Mouse (Mus musculus) CH12.LX (cell line): ENCODE results near the gene Zfp61. TPM values are rescaled to one million over a fixed set of nuclear protein-coding genes. Genes with fewer than 3 reads are reported as not detected.

Experiments used
- DNase-seq: peaks from one replicate; pipeline ENCODE4 v3.0.0-alpha.2; 2013; ENCODE audit errors: extremely low read depth
- H3K27ac ChIP-seq: 2 replicates; pipeline ENCODE4 v1.5.1; 2012; ENCODE audit warnings: low read depth, mild to moderate bottlenecking, control low read depth, moderate library complexity; ENCODE audit not compliant: insufficient read depth
- H3K27me3 ChIP-seq: replicated peaks from 2 replicates; pipeline ENCODE3; 2012; ENCODE audit warnings: inconsistent platforms
- H3K36me3 ChIP-seq, 2 experiments: replicated peaks in 1 of 2; 2 replicates each; pipeline versions ENCODE3 to v1.6.1; 2012; ENCODE audit warnings: inconsistent platforms in 1 of 2, low read length in 1 of 2, mild to moderate bottlenecking in 1 of 2, mixed read lengths in 1 of 2, moderate library complexity in 1 of 2; ENCODE audit not compliant: control insufficient read depth in 1 of 2, insufficient read depth in 1 of 2
- H3K4me1 ChIP-seq, 2 experiments: 2 replicates each; pipeline ENCODE4 v1.6.1; 2012; ENCODE audit warnings: inconsistent platforms in 1 of 2, moderate library complexity in 1 of 2; ENCODE audit not compliant: insufficient read depth in 2 of 2, control insufficient read depth in 1 of 2
- H3K4me2 ChIP-seq: 2 replicates; pipeline ENCODE4 v1.6.1; 2012; ENCODE audit warnings: low read depth, mild to moderate bottlenecking, control low read depth; ENCODE audit not compliant: poor library complexity, insufficient read depth, severe bottlenecking
- H3K4me3 ChIP-seq, 3 experiments: fragments of 150-350 bp in 1 of 3; sonication (generic) in 1 of 3; replicated peaks in 1 of 3; 2 replicates each; pipeline versions ENCODE3 to v1.5.1; 2011 to 2012; ENCODE audit warnings: low read depth in 2 of 3, low read length in 2 of 3, mild to moderate bottlenecking in 2 of 3, moderate library complexity in 2 of 3, control low read depth in 1 of 3, improper control_type of control experiment in 1 of 3, inconsistent platforms in 1 of 3, mixed read lengths in 1 of 3; ENCODE audit not compliant: poor library complexity in 1 of 3
- H3K79me2 ChIP-seq: replicated peaks from 2 replicates; pipeline ENCODE4 v1.6.1; 2012; ENCODE audit warnings: mild to moderate bottlenecking, moderate library complexity; ENCODE audit not compliant: control insufficient read depth, poor library complexity, insufficient read depth, severe bottlenecking; ENCODE audit errors: extremely low read depth
- H3K9ac ChIP-seq: 2 replicates; pipeline ENCODE4 v1.6.1; 2012; ENCODE audit warnings: low read depth, mild to moderate bottlenecking, control low read depth, moderate library complexity; ENCODE audit not compliant: insufficient read depth
- H3K9me3 ChIP-seq: replicated peaks from 2 replicates; pipeline ENCODE3; 2012; ENCODE audit warnings: low read length, inconsistent platforms, mixed read lengths
- CHD2 ChIP-seq: IDR thresholded peaks from 2 replicates; pipeline ENCODE4 v1.6.1; 2011; ENCODE audit warnings: low read length, improper control_type of control experiment
- CTCF ChIP-seq, 2 experiments: IDR thresholded peaks in 1 of 2; conservative IDR thresholded peaks in 1 of 2; 2 replicates each; pipeline ENCODE4 v1.5.1; 2011 to 2012; ENCODE audit warnings: low read depth in 2 of 2, low read length in 2 of 2, improper control_type of control experiment in 1 of 2, inconsistent platforms in 1 of 2, mild to moderate bottlenecking in 1 of 2, moderate library complexity in 1 of 2
- E2F4 ChIP-seq: IDR thresholded peaks from 2 replicates; pipeline ENCODE4 v1.6.1; 2011; ENCODE audit warnings: low read depth, low read length, improper control_type of control experiment; ENCODE audit not compliant: insufficient replicate concordance
- ELF1 ChIP-seq: IDR thresholded peaks from 2 replicates; pipeline ENCODE4 v1.6.1; 2014; ENCODE audit warnings: low read depth, mild to moderate bottlenecking, inconsistent platforms, low read length, improper control_type of control experiment
- MAZ ChIP-seq: IDR thresholded peaks from 2 replicates; pipeline ENCODE4 v1.6.1; 2012; ENCODE audit warnings: low read depth, mild to moderate bottlenecking, inconsistent platforms, low read length, improper control_type of control experiment, moderate library complexity
- NELFE ChIP-seq: IDR thresholded peaks from 2 replicates; pipeline ENCODE4 v1.6.1; 2011; ENCODE audit warnings: low read depth, low read length, improper control_type of control experiment
- POLR2AphosphoS2 ChIP-seq: IDR thresholded peaks from 2 replicates; pipeline ENCODE4 v1.6.1; 2011; ENCODE audit warnings: low read depth, low read length, improper control_type of control experiment
- SMC3 ChIP-seq: IDR thresholded peaks from 2 replicates; pipeline ENCODE4 v1.6.1; 2011; ENCODE audit warnings: low read depth, low read length, improper control_type of control experiment
- TBP ChIP-seq: conservative IDR thresholded peaks from 2 replicates; pipeline ENCODE4 v1.6.1; 2011; ENCODE audit warnings: low read depth, low read length, improper control_type of control experiment
- TCF12 ChIP-seq: IDR thresholded peaks from 2 replicates; pipeline ENCODE4 v1.6.1; 2014; ENCODE audit warnings: low read depth, mild to moderate bottlenecking, inconsistent platforms, low read length, improper control_type of control experiment
- dilution Hi-C: fragments of 300-500 bp; cut with MboI; formaldehyde crosslinking; loops from 2 replicates; pipeline ENCODE4 v1.14.3; 2020; ENCODE audit warnings: low sequenced_read_pairs; ENCODE audit not compliant: extremely low pct_unique_long_range_greater_than_20kb, extremely low pct_ligation_motif_present
- in situ Hi-C: fragments of 300-500 bp; cut with MboI; formaldehyde crosslinking; loops from 3 replicates; pipeline ENCODE4 v1.14.3; 2019; ENCODE audit warnings: low sequenced_read_pairs, low pct_ligation_motif_present, low pct_unique_long_range_greater_than_20kb, mixed read lengths
- polyA plus RNA-seq: library from polyadenylated mRNA; unstranded; fragments of >175 nt; gene quantifications from 2 replicates; pipeline ENCODE4 v1.2.1, GENCODE M21; 2012; ENCODE audit warnings: low read depth; ENCODE audit not compliant: insufficient read length
- total RNA-seq, 2 experiments: library from RNA; depleted of rRNA; stranded (reverse); fragments of 300-350 nt in 1 of 2; fragments of >200 nt in 1 of 2; gene quantifications; 2 replicates each; pipeline ENCODE4 v1.2.3; 2012 to 2014

The Zfp61 gene
- total RNA-seq (2012; rRNA removed) (1.4 and 3.3 TPM in 2 replicates), total RNA-seq (2014; rRNA removed) (3.2 and 3.8 TPM in 2 replicates), polyA plus RNA-seq (2.0 and 2.3 TPM in 2 replicates)

GRCm38 (mm10) chr7:24300771-24301282, at the start of gene Zfp61:
TSS of gene Zfp61 (minus strand) at chr7:24301232.
- Histone ChIP-seq H3K9ac (no peak within 1 kb of the TSS), H3K4me3 (no peak within 1 kb of the TSS), H3K4me1 (no peaks in the 10 kb centered on the region), H3K9me3 (peaks cover 9% of the 10 kb centered on the region), H3K79me2 (no peaks in the 10 kb centered on the region), H3K36me3 (peaks cover 31 to 61% of the 10 kb centered on the region in 2 experiments), H3K27ac (no peak within 1 kb of the TSS), H3K4me2 (no peak within 1 kb of the TSS), H3K27me3 (no peaks in the 10 kb centered on the region)
- DNase-seq, result no peak
- TF ChIP-seq POLR2AphosphoS2 (no peak), NELFE (no peak), TBP (no peak), CHD2 (no peak)
- dilution Hi-C loops (no loop called here), in situ Hi-C loops (no loop called here)

- H3K4me3 ChIP-seq, result no peak within 1 kb of the TSS
- dilution Hi-C loops (no loop called here), in situ Hi-C loops (no loop called here)
- peaks cover 85% of the 10 kb centered on the region for H3K27me3 ChIP-seq
- H3K9ac ChIP-seq, result no peak within 1 kb of the TSS
- no peak for DNase-seq
- H3K4me1 ChIP-seq, result no peaks in the 10 kb centered on the region
- peaks cover 8% of the 10 kb centered on the region for H3K9me3 ChIP-seq
- no peaks in the 10 kb centered on the region for H3K36me3 ChIP-seq
- H3K4me2 ChIP-seq, result no peak within 1 kb of the TSS
- H3K79me2 ChIP-seq, result no peaks in the 10 kb centered on the region
- no peak within 1 kb of the TSS for H3K27ac ChIP-seq
- TF ChIP-seq MAZ (no peak), ELF1 (no peak), CTCF (conservative IDR thresholded peaks at IDR 0.05 in 1 of 2, IDR thresholded peaks at IDR 0.05 in 1 of 2; ENCODE audit: low read depth in 2 of 2, low read length in 2 of 2) (no peak), SMC3 (no peak), E2F4 (no peak), TCF12 (no peak)
These were observed 47.9 kb upstream of the Zfp61 start, which contains the start of gene Lypd5 for GRCm38 (mm10) chr7:24348896-24349295. TSS of gene Lypd5 (plus strand) at chr7:24349196.

- H3K4me3 ChIP-seq, result no peak overlapping the region
- H3K27ac ChIP-seq, result no peak overlapping the region
- DNase-seq, result no peak
- TF ChIP-seq SMC3, result no peak
- TF ChIP-seq CTCF (conservative IDR thresholded peaks at IDR 0.05 in 1 of 2, IDR thresholded peaks at IDR 0.05 in 1 of 2; ENCODE audit: low read depth in 2 of 2, low read length in 2 of 2), result peak in 1 of 2 experiments; percentile 20; a peak in 1 of 4 replicates
- no peaks in the 10 kb centered on the region for H3K79me2 ChIP-seq
- H3K36me3 ChIP-seq, result no peaks in the 10 kb centered on the region
- no peak overlapping the region for H3K9ac ChIP-seq
- no peak overlapping the region for H3K4me2 ChIP-seq
- H3K4me1 ChIP-seq, result no peaks in the 10 kb centered on the region
- dilution Hi-C loops, result no loop called here
- in situ Hi-C loops, result no loop called here
- peaks cover 72% of the 10 kb centered on the region for H3K27me3 ChIP-seq
- peaks cover 4% of the 10 kb centered on the region for H3K9me3 ChIP-seq
These were observed 45.4 kb upstream of the Zfp61 start for GRCm38 (mm10) chr7:24346444-24346843.
